Mouse (Mus musculus) left cerebral cortex, adult 18-20 months (tissue): ENCODE results near the gene Bcap29. TPM values are rescaled to one million over a fixed set of nuclear protein-coding genes. Genes with fewer than 3 reads are reported as not detected.
"Not testable (repeated sequence)": the region's sequence is repeated elsewhere in the genome, so short reads cannot be mapped to it uniquely, and the experiment has no call there.

ENCODE experiments used
- DNase-seq, 2 experiments: peaks; one replicate each; pipeline ENCODE4 v3.0.0; 2021 to 2022; ENCODE audit warnings: low spot score in 2 of 2, mixed read lengths in 1 of 2
- long read RNA-seq, 2 experiments: library from polyadenylated mRNA; stranded (forward); transcript quantifications; one replicate each; pipeline ENCODE4 v2.0.0; 2021
- total RNA-seq, 2 experiments: library from RNA; stranded (reverse); gene quantifications; 2 replicates each; pipeline ENCODE4 v1.2.3; 2021

Gene Bcap29
- 10 to 100 TPM; 44.1 to 44.6 TPM for total RNA-seq
- long read RNA-seq, experiment 1, full-length matches to known transcripts = 88 of 93 reads
- long read RNA-seq, experiment 1, partial matches to known transcripts = 1 of 93 reads
- long read RNA-seq, experiment 1, other reads (novel, unspliced or antisense) = 4 of 93 reads
- long read RNA-seq, experiment 2, full-length matches to known transcripts = 79 of 82 reads
- long read RNA-seq, experiment 2, partial matches to known transcripts = 2 of 82 reads
- long read RNA-seq, experiment 2, other reads (novel, unspliced or antisense) = 1 of 82 reads

DNA sequence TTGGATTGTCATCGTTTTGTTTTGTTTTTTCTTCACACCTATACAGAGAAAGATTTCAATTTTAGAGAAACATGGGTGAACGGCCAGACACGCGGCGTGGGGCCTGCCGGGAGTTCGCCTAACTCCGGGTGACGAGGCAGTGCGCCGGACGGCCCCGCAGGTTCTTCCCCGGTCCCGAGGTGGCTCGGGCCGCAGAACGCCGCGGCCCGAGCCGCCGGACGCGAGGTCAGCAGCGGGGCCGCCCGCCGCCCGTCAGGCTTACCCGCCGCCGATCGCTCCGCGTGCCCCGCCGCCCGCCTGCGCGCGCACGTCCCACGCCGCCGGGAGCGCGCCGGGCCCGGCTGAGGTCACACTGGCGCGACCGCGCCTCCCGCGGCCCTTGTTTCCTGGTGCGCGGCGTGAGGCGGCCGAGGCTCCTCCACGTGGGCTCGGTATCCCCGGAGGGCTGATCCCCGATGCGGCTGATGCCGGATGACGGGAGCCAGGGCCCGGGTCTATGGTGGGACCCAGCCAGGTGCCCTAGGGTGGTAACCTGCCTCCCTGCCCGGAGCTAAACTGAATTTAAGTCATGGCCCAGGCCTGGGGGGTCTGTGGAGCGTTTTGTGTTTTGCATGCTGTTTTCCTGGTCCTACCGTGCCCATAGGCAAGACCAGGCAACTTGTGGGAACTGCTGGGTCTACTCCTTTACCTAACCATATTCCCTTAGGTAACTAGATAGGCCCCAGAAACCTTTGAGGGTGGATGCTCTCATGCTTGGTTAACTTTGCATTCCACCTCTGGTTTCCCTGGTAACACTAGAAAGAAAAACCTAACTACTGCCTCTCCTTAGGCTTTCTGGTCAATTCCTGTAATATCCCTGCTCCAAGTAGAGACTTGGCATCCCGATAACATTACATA is at the start of gene Bcap29:
TSS of gene Bcap29 (minus strand) at position 316 of the 897 bp plus-strand sequence.
- peak; percentile 50 to 69 for DNase-seq

GRCm38 (mm10) chr12:31667187-31667586 is 32.7 kb upstream of the Bcap29 start:
- no peak for DNase-seq

DNA sequence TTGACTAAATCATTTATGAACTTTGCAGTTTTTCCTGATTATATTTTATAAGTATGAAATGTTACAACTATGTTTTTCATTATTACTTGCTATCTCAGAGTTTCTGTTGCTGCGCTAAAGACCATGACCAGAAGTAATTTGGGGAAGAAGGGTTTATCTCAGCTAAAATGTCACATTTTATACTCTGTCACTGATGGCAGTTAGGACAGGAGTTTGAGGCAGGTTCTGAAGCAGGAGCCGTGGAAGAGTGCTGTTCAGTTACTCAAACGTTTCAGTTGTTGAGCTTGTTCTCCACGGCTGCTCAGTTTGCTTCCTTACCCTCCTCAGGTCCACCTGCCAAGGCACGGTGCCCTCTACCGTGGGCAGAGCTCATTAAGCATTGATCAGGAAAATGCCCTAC is 31.5 kb upstream of the Bcap29 start:
- DNase-seq = no peak

- DNase-seq = no peak
These were observed 22.4 kb upstream of the Bcap29 start for GRCm38 (mm10) chr12:31656841-31657240.

- no peak for DNase-seq
These were observed 20.6 kb upstream of the Bcap29 start for GRCm38 (mm10) chr12:31654965-31655477.

- peak; percentile 97 to 98 for DNase-seq
These were observed 19.9 kb upstream of the Bcap29 start, which contains the start of the genes Dus4l and Cog5 for GRCm38 (mm10) chr12:31654197-31654964. TSS of gene Dus4l (minus strand) at chr12:31654826. TSS of gene Cog5 (plus strand) at chr12:31654869.

- no peak for DNase-seq
These were observed 19.2 kb upstream of the Bcap29 start for GRCm38 (mm10) chr12:31653611-31654010.

DNA sequence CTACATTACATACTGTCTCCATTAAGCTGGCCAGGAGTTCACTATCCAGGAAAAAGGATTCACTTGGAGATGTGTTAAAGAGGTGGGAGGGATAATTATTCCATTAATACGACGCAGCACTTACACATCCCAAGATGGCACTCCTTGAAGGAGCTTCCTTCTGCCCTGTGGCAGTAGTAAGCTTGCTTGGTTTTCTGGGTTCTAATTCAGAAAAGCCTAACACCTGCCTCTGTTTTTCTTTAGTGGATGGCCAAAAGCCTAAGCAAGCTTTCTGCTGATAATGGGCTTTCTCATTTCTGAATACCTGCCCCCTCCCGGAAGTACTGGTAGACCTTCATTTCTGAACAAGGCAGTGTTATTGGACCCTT is 766 bp upstream of the Bcap29 start:
- no peak for DNase-seq

DNA sequence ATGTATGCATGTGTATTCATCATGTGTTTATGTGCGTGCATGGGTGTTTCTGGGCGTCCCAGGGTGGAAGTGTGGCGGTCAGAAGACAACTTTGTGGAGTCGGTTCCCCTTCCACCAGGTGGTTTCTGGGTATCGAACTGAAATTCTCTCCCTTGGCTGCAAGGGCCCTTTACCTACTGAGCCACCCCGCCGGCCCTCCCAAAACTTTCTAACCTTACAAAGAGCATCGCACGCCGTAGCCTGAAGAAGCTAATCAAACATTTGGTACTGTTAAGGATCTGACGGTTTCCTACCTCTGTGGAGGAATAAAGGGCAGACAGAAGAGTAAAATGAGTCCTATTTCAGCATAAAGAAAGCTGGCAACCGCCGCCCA is 502 bp downstream of the Bcap29 start:
- no peak for DNase-seq

DNA sequence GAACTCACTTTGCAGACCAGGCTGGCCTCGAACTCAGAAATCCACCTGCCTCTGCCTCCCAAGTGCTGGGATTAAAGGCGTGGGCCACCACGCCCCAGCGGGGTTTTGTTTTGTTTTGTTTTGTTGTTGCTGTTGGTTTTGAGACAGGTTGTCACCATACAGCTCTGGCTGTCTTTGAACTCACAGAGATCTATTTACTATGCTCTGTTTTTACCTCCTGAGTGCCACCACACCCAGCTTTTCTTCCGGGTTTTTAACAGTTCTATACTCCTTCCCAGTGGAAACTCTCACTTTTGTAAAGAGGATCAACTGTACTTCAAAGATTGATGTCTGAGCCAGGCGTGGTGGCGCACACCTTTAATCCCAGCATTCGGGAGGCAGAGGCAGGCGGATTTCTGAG is 6.1 kb downstream of the Bcap29 start:
- DNase-seq = not testable (repeated sequence)

DNA sequence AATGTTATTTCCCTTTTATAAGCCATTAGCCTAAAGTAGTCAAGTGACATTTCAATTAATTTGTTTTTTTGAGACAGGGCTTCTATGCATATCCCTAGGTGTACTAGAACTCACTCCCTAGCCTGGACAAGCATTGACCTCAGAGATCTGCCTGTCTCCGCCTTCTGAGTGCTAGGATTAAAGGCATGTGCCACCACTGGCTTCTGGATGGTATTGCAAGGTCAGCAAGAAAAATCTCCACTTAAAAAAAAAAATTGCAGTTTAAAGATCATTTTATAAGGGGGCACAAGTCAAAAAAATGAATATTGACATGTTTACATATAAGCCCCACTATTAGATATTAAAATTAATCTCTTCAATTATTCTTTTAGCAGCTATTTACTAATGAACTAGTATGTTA is 9.4 kb downstream of the Bcap29 start:
- DNase-seq = no peak

DNA sequence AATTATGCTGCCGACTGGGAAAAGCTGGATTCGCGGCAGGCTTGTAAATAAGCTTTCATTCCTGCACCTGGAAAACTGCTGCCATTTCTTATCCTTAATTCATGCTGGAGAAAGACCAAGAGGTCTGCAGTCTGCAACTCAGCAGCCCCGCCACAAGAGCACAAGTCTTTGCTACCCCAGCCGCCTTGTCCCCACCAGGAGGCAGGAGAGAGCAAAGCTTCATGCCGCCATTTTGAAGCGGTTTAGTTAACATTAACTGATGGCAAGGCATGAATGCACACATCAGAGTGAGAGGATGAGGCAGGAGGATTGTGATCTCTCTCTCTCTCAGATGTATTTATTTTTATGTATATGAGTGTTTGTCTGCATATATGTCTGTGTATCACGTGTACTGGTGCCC is 14.4 kb downstream of the Bcap29 start:
- DNase-seq = no peak

DNA sequence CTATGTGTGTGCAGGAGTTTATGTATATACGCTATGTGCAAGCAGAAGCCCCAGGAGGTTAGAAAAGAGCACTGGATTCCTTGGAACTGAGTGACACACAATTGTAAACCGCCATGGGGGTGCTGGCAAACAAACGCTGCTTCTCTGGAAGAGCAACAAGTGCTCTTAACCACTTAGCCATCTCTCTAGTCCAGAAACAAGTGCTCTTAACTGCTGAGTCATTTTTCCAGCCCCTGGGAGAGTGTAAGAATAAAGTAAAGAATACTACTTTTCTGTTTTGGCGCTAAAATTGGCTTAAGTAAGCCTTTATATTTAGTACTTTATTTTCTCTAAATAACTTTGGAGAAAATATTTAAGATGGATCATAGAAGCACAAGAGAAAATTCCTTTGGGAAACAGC is 21.1 kb downstream of the Bcap29 start:
- DNase-seq = no peak

- no peak for DNase-seq
These were observed 26.3 kb downstream of the Bcap29 start for GRCm38 (mm10) chr12:31608138-31608537.

DNA sequence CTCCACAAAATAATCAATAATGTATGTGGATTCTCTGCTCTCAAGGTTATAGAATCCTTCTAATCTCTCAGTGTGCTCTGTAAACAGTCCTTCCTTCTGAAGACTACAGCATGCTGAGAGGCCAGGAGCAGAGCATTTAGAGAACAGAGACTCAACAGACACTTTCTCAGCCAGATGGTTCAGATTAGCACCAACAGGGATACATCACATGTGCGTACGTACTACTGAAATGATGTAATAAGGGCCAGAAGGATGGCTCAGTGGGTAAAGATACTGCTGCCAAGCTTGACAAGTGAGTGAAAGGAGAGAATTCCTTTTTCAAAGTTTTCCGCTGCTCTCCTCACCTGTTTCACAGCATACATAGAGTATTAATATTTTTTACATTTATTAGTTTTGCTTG is 29.6 kb downstream of the Bcap29 start:
- DNase-seq = no peak

DNA sequence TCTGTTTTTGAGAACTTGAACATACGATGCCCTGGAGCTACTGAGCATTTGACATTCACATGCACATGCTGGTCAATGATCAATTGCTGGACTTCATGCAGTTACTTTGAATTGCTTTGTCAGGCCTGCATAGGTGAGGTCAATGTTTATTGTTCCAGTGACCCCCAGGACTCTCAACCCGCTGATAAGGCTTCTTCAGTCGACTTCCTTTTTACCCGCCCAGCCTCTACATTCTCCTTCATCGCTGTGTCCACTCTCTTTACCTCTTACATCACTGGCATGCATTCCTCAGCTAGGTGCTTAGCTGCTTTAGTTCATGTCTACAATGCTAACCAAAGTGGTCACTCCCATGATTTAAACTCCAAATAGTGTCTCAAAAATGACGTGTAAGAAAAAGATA is 30.9 kb downstream of the Bcap29 start:
- DNase-seq = no peak

GRCm38 (mm10) chr12:31594296-31594695 is 40.2 kb downstream of the Bcap29 start:
- DNase-seq = no peak

GRCm38 (mm10) chr12:31592011-31592410 is 42.4 kb downstream of the Bcap29 start:
- DNase-seq = no peak

GRCm38 (mm10) chr12:31583726-31584125 is 50.7 kb downstream of the Bcap29 start:
- no peak for DNase-seq

- DNase-seq = no peak
These were observed 52.4 kb downstream of the Bcap29 start for GRCm38 (mm10) chr12:31582081-31582480.

GRCm38 (mm10) chr12:31581319-31581810 is 53.1 kb downstream of the Bcap29 start:
- peak in 1 of 2 experiments; percentile 16 for DNase-seq
